8 mouse cellular contexts compared by ENCODE assay signal in genomic region chr15:96543181-96543828, GRCm38 (mm10).
DNase-seq lines count a peak whose midpoint lies in the region; ATAC-seq and TF ChIP-seq lines count a peak whose summit lies in the region.

No protein-coding gene starts in this region.

- peak; percentile 67; the same call in 1 of the 2 replicates for ATAC-seq in forebrain, embryonic 15.5 days (replicated peaks)
- no peak for ATAC-seq in liver, embryonic 11.5 days (replicated peaks; ENCODE audit: low FRiP score)

- peak overlapping the region; percentile 66 for H3K27ac ChIP-seq in forebrain, embryonic 15.5 days (replicated peaks)
- H3K27ac ChIP-seq in liver, embryonic 11.5 days (ENCODE audit: low read depth, low read length): no peak overlapping the region

- no peak for TF ChIP-seq POLR2A in myocyte (IDR thresholded peaks at IDR 0.05; ENCODE audit: insufficient read length, low read depth)

- peak overlapping the region; percentile 47 for H3K4me3 ChIP-seq in forebrain, embryonic 15.5 days
- H3K4me3 ChIP-seq in liver, embryonic 11.5 days (ENCODE audit: low read depth, low read length): peak overlapping the region; percentile 41
- H3K4me3 ChIP-seq in myocyte: peak overlapping the region; percentile 16

- H3K36me3 ChIP-seq in forebrain, embryonic 15.5 days: no peaks in the 10 kb centered on the region
- no peaks in the 10 kb centered on the region for H3K36me3 ChIP-seq in liver, embryonic 11.5 days (ENCODE audit: control insufficient read depth, insufficient read depth, low read length)
- H3K36me3 ChIP-seq in myocyte (ENCODE audit: control insufficient read depth, insufficient read depth): no peaks in the 10 kb centered on the region

- peak; percentile 52 for DNase-seq in ovary, postnatal 36 days (ENCODE audit: low spot score)
- no peak for DNase-seq in ovary, postnatal 14 days (ENCODE audit: low spot score)
- peak; percentile 46 for DNase-seq in c-Kit-positive CD71-positive TER-119-negative erythroid progenitor cells, embryonic 14.5 days (ENCODE audit: low read depth)
- peak; percentile 61 for DNase-seq in hindlimb bud, embryonic 11.5 days (ENCODE audit: extremely low spot score, low read depth, low spot score)
- DNase-seq in liver, embryonic 11.5 days (ENCODE audit: low spot score): peak; percentile 59
- DNase-seq in thymus, adult 18-20 months: peak; percentile 46 to 71

- H3K9me3 ChIP-seq in forebrain, embryonic 15.5 days: no peaks in the 10 kb centered on the region
- H3K9me3 ChIP-seq in liver, embryonic 11.5 days (ENCODE audit: control insufficient read depth, low read length): no peaks in the 10 kb centered on the region

- peak overlapping the region; percentile 58 for H3K4me2 ChIP-seq in forebrain, embryonic 15.5 days (replicated peaks)
- peak overlapping the region; percentile 82 for H3K4me2 ChIP-seq in liver, embryonic 11.5 days
- peak overlapping the region; percentile 92 for H3K4me2 ChIP-seq in myocyte (ENCODE audit: low read depth)

- H3K27me3 ChIP-seq in forebrain, embryonic 15.5 days: no peaks in the 10 kb centered on the region
- H3K27me3 ChIP-seq in liver, embryonic 11.5 days (replicated peaks; ENCODE audit: control insufficient read depth, insufficient read depth, low read length): no peaks in the 10 kb centered on the region
- H3K27me3 ChIP-seq in myocyte (ENCODE audit: control insufficient read depth, insufficient read depth, insufficient read length): no peaks in the 10 kb centered on the region

- peaks cover 10% of the 10 kb centered on the region for H3K4me1 ChIP-seq in forebrain, embryonic 15.5 days
- H3K4me1 ChIP-seq in liver, embryonic 11.5 days (replicated peaks; ENCODE audit: control insufficient read depth, insufficient read depth, low read length): no peaks in the 10 kb centered on the region; the same call in 1 of the 2 replicates

- no peaks in the 10 kb centered on the region for H3K79me2 ChIP-seq in myocyte (ENCODE audit: control insufficient read depth, insufficient read depth)

- H3ac ChIP-seq in myocyte (ENCODE audit: control insufficient read depth, insufficient read length): no peak overlapping the region

- 3% methylated on average over 24 of the region's 24 CpGs for WGBS in forebrain, embryonic 15.5 days
- 4% methylated on average over 24 of the region's 24 CpGs for WGBS in liver, embryonic 11.5 days

- H3K9ac ChIP-seq in forebrain, embryonic 15.5 days (replicated peaks): peak overlapping the region; percentile 56
- H3K9ac ChIP-seq in liver, embryonic 11.5 days (ENCODE audit: low read depth, low read length): no peak overlapping the region

TF ChIP-seq in myocyte, 11 proteins besides CTCF, POLR2A, EP300 and RAD21:
- TF ChIP-seq TCF12 (IDR thresholded peaks at IDR 0.05; ENCODE audit: insufficient read depth, poor library complexity, severe bottlenecking): peak; percentile 77
- peak; percentile 79 for TF ChIP-seq MAX (IDR thresholded peaks at IDR 0.05; ENCODE audit: low read depth)
- TF ChIP-seq USF1 (IDR thresholded peaks at IDR 0.05; ENCODE audit: low read depth): peak; percentile 83
- TF ChIP-seq POLR2AphosphoS2 (IDR thresholded peaks at IDR 0.05; ENCODE audit: insufficient read length, low read depth): no peak
- TF ChIP-seq MYOD1 (IDR thresholded peaks at IDR 0.05; ENCODE audit: control insufficient read depth in 1 of 3, insufficient read length in 2 of 3, low read depth in 2 of 3): peak; percentile 95 to 96 (median 95)
- TF ChIP-seq TCF3 (IDR thresholded peaks at IDR 0.05; ENCODE audit: insufficient read length, low read depth): peak; percentile 81
- no peak for TF ChIP-seq SRF (IDR thresholded peaks at IDR 0.05; ENCODE audit: control insufficient read depth, insufficient read length, low read depth)
- TF ChIP-seq CEBPB (IDR thresholded peaks at IDR 0.05; ENCODE audit: insufficient read depth, poor library complexity, severe bottlenecking): no peak
- no peak for TF ChIP-seq E2F4 (IDR thresholded peaks at IDR 0.05; ENCODE audit: insufficient read depth)
- TF ChIP-seq REST (IDR thresholded peaks at IDR 0.05; ENCODE audit: insufficient read depth, insufficient read length): no peak
- peak; percentile 68 to 95 (median 91) for TF ChIP-seq MYOG (IDR thresholded peaks at IDR 0.05; ENCODE audit: control insufficient read depth in 1 of 3, insufficient read depth in 1 of 3, insufficient read length in 2 of 3, low read depth in 2 of 3)
TF ChIP-seq in myocyte: peak in this region for 6.
